Mouse (Mus musculus): ENCODE measurements around the gene Abhd14b. TPM values are rescaled to one million over a fixed set of nuclear protein-coding genes. Genes with fewer than 3 reads are reported as not detected.

Abhd14b gene
- polyA plus RNA-seq, 1 experiment from 2014 or later, result 25.6 TPM

DNA sequence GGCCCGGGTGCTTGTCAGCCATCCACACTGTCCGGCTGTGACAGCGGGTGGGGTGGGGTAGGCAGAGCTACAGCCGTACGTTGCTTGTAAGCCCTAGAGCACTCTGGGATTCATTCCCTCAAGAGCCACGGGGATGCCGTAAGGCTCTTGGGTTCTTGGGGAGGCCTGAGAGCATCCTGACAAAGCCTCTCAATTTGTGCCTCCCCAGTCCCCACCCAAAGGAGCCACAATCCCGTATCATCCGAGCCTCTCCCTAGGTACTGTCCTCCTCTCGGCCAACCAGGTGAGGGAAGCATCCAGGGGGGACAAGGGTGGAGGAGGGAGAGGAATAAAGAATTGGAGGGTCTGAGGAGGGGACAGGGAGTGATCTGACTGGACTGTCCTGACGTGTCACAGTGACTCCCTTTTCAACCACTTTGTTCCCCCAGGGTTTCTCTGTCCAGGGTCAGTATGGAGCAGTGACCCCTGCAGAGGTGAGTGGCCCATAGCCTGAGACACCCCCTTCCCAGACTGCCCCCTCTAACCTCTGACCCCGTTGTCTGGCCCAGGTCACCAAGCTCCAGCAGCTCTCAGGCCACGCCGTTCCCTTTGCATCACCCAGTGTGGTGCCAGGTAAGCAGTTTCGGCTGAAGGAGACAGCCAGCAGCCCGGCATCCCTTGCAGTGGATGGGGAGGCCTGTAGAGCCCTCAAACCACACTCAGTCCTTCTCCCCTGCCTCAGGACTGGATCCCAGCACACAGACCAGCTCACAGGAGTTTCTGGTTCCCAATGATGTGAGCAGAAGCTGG, 14.6 kb downstream of the Abhd14b start:
- no peak overlapping the region for H3K4me3 ChIP-seq (ENCODE audit: low read length)
- no peak overlapping the region for H3K27ac ChIP-seq (ENCODE audit: low read depth, low read length)
- ATAC-seq (ENCODE audit: low FRiP score, low TSS enrichment), result no peak
- no peak overlapping the region for H3K9ac ChIP-seq (ENCODE audit: low read depth, low read length)
- H3K4me1 ChIP-seq (ENCODE audit: control insufficient read depth, insufficient read depth, low read length), result peaks cover 33% of the 10 kb centered on the region
- WGBS, result 76% methylated on average over 16 of the region's 16 CpGs
- no peaks in the 10 kb centered on the region for H3K27me3 ChIP-seq (ENCODE audit: control insufficient read depth, insufficient read depth, low read length)
- H3K36me3 ChIP-seq (ENCODE audit: control insufficient read depth, insufficient read depth, low read length), result peaks cover 43% of the 10 kb centered on the region
- no peak overlapping the region for H3K4me2 ChIP-seq (replicated peaks; ENCODE audit: low read depth, low read length)
- H3K9me3 ChIP-seq (ENCODE audit: control insufficient read depth, low read length), result no peaks in the 10 kb centered on the region

DNA sequence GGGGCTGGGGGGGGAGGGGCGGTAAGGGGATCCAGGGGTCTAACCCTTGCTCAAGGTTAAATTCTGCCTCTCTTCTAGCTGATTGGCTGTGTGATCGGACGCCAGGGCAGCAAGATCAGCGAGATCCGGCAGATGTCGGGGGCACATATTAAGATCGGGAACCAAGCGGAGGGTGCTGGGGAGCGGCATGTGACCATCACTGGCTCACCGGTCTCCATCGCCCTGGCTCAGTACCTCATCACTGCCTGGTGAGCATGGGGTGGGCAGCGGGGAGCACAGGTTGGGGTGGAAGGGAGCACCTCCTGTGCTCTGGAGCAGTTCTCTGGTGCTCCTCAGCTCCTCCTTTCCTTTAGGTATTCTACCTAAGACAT, 15.2 kb downstream of the Abhd14b start:
- Histone ChIP-seq H3K27me3 (ENCODE audit: control insufficient read depth, insufficient read depth, low read length) (no peaks in the 10 kb centered on the region), H3K4me2 (replicated peaks; ENCODE audit: low read depth, low read length) (no peak overlapping the region), H3K9me3 (ENCODE audit: control insufficient read depth, low read length) (no peaks in the 10 kb centered on the region), H3K9ac (ENCODE audit: low read depth, low read length) (no peak overlapping the region), H3K4me1 (ENCODE audit: control insufficient read depth, insufficient read depth, low read length) (peaks cover 27% of the 10 kb centered on the region), H3K4me3 (ENCODE audit: low read length) (no peak overlapping the region), H3K27ac (ENCODE audit: low read depth, low read length) (no peak overlapping the region), H3K36me3 (ENCODE audit: control insufficient read depth, insufficient read depth, low read length) (peaks cover 43% of the 10 kb centered on the region)
- ATAC-seq (ENCODE audit: low FRiP score, low TSS enrichment), result no peak
- 91% methylated on average over 12 of the region's 12 CpGs for WGBS

DNA sequence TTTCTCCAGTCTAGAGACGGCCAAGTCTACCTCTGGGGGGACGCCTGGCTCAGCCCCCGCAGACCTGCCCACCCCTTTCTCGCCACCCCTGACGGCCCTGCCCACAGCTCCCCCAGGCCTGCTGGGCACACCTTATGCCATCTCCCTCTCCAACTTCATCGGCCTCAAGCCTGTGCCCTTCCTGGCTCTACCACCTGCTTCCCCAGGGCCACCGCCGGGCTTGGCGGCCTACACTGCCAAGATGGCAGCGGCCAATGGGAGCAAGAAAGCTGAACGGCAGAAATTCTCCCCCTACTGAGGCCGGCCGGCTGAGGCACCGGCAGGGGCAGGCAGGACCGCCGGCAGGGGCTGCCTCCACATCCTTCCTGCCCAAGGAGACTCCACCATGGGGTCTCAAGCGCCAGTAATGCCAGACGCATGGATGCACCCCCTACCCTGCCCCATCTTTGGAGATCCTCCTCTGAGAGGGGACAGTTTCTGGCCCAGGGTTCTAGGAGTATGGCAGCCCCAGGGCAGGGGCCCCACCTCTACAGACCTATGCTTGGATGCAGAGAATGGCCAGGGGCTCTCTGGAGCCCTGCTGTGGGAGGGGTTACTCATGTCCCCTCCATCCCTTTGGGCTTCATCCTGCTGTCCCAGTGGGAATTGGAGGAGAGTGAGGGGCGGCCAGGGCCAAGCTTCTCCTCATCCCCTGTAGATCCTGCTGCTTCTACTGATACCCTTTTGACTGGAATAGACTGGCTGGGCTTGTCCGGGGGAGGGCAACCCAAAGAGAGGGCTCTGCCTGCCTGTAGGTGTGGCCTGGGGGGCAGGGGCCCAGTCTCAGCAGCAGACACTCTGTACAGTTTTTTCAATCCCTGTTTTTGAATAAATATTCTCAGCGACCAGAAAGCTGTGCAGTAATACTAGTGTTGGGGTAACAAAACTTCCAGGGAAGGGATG, 16.1 kb downstream of the Abhd14b start:
- H3K4me1 ChIP-seq (ENCODE audit: control insufficient read depth, insufficient read depth, low read length), result peaks cover 20% of the 10 kb centered on the region
- H3K4me2 ChIP-seq (replicated peaks; ENCODE audit: low read depth, low read length), result no peak overlapping the region
- WGBS, result 84% methylated on average over 21 of the region's 21 CpGs
- ATAC-seq (ENCODE audit: low FRiP score, low TSS enrichment), result no peak
- no peak overlapping the region for H3K4me3 ChIP-seq (ENCODE audit: low read length)
- H3K36me3 ChIP-seq (ENCODE audit: control insufficient read depth, insufficient read depth, low read length), result peaks cover 39% of the 10 kb centered on the region
- H3K9ac ChIP-seq (ENCODE audit: low read depth, low read length), result no peak overlapping the region
- H3K27ac ChIP-seq (ENCODE audit: low read depth, low read length), result no peak overlapping the region
- no peaks in the 10 kb centered on the region for H3K9me3 ChIP-seq (ENCODE audit: control insufficient read depth, low read length)
- H3K27me3 ChIP-seq (ENCODE audit: control insufficient read depth, insufficient read depth, low read length), result no peaks in the 10 kb centered on the region

DNA sequence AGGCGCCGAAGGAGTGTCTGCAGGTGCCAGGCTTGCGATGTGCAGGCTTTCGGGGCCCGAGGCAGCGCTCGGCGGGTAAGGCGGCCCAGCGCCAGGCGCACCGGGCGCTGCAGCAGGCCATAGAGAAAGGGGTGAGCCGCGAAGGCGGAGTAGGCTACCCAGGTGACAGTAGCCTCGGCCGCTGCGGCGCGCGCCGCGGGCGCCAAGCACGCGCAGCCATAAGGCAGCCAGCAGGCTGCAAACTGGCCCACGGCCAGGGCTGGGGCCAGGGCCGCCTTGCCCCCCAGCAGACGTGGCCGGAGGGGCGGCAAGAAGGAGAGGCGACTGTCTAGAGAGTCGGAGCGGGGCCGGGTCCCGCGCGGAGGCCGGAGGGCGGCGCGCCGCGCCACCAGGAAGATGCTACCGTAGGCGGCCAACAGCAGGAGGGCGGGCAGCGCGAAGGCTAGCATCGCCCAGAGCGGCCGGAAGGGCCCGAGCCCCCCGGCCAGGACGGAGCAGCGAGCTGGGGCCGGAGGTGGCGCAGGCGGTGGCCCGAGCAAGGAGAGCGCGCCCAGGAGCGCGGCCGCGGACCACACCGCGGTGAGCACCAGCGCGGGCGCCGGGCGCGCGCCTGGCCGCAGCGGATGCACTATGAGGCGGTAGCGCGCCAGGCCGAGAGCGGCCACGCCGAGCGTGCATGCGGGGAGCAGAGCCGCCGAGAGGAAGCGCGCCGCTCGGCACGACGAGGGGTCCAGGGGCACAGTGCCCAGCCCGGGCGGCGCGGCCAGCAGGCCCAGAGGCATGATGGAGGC, 17.7 kb downstream of the Abhd14b start:
- 2% methylated on average over 67 of the region's 99 CpGs for WGBS
- peaks cover 18% of the 10 kb centered on the region for H3K4me1 ChIP-seq (ENCODE audit: control insufficient read depth, insufficient read depth, low read length)
- H3K27me3 ChIP-seq (ENCODE audit: control insufficient read depth, insufficient read depth, low read length), result no peaks in the 10 kb centered on the region

DNA sequence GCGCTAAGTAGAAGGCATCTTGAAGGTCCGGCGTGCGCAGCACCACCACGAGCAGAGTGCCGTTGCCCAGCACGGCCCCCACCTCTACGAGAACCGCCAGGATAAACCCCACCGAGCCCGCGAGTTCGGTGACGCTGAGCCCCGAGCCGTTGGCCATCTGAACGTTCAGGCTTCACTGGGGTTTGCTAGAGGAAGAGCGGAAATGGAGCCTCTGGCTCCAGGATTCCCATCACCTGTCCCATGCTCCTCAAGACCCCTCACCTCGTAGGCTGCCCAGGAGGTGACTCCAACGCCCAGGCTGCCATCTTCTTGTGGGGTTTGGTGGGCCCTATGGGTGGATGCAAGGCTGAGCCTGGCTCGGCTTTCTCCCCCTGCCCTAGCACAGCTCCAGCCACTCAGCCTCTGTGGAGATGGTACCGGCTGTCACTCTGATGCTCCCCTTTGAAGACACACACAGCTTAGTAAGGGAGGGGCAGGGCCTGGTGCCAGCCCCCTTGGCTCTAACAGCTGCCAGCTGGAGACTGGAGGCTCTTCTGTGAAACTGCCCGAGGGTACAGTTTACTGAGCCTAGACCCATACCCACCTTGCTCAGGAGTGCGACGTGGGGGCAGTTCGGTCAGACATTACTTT, 18.4 kb downstream of the Abhd14b start, which contains the start of gene Gpr62:
Gpr62 (minus strand) TSS at position 368 of the 630 bp plus-strand sequence.
- no peak for ATAC-seq (ENCODE audit: low FRiP score, low TSS enrichment)

More for the DNA sequence above, 17.7 kb downstream of the Abhd14b start:
- Histone ChIP-seq H3K4me3 (ENCODE audit: low read length) (peak overlapping the region; percentile 53), H3K36me3 (ENCODE audit: control insufficient read depth, insufficient read depth, low read length) (peaks cover 35% of the 10 kb centered on the region), H3K9me3 (ENCODE audit: control insufficient read depth, low read length) (no peaks in the 10 kb centered on the region), H3K9ac (ENCODE audit: low read depth, low read length) (peak overlapping the region; percentile 75), H3K27ac (ENCODE audit: low read depth, low read length) (peak overlapping the region; percentile 67), H3K4me2 (replicated peaks; ENCODE audit: low read depth, low read length) (peak overlapping the region; percentile 98)
- ATAC-seq (ENCODE audit: low FRiP score, low TSS enrichment), result peak; percentile 81

DNA sequence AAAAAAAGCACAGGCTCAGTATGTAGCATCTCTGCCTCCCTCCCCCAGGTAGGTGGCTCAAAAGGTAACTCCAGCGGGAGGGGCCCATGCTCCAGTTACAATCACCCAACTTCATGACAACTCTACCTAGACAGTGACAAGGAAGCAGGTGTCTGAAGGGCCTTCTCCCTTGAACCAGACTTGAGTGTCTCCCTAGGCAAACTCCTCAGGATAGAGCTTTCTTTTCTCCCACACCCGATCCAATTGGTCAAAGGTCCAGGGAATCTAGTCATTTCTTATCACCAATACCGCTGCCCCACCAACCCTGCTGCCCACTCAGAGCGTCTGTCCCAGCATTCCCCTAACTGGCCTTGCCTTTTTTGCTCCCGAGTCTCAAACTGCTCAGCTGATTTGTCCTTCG, 19.5 kb downstream of the Abhd14b start:
- no peak overlapping the region for H3K4me3 ChIP-seq (ENCODE audit: low read length)
- H3K9me3 ChIP-seq (ENCODE audit: control insufficient read depth, low read length), result no peaks in the 10 kb centered on the region
- no peak for ATAC-seq (ENCODE audit: low FRiP score, low TSS enrichment)
- H3K4me1 ChIP-seq (ENCODE audit: control insufficient read depth, insufficient read depth, low read length), result peaks cover 9% of the 10 kb centered on the region
- no peak overlapping the region for H3K27ac ChIP-seq (ENCODE audit: low read depth, low read length)
- H3K9ac ChIP-seq (ENCODE audit: low read depth, low read length), result no peak overlapping the region
- H3K36me3 ChIP-seq (ENCODE audit: control insufficient read depth, insufficient read depth, low read length), result peaks cover 19% of the 10 kb centered on the region
- WGBS, result 90% methylated on average over 6 of the region's 6 CpGs
- H3K4me2 ChIP-seq (replicated peaks; ENCODE audit: low read depth, low read length), result no peak overlapping the region
- no peaks in the 10 kb centered on the region for H3K27me3 ChIP-seq (ENCODE audit: control insufficient read depth, insufficient read depth, low read length)

More for the DNA sequence above, 18.4 kb downstream of the Abhd14b start, which contains the start of gene Gpr62:
- Histone ChIP-seq H3K4me2 (replicated peaks; ENCODE audit: low read depth, low read length) (peak within 1 kb of the TSS; percentile 98), H3K9ac (ENCODE audit: low read depth, low read length) (peak within 1 kb of the TSS; percentile 75), H3K9me3 (ENCODE audit: control insufficient read depth, low read length) (no peaks in the 10 kb centered on the region), H3K4me1 (ENCODE audit: control insufficient read depth, insufficient read depth, low read length) (peaks cover 11% of the 10 kb centered on the region), H3K27ac (ENCODE audit: low read depth, low read length) (peak within 1 kb of the TSS; percentile 67), H3K27me3 (ENCODE audit: control insufficient read depth, insufficient read depth, low read length) (no peaks in the 10 kb centered on the region), H3K4me3 (ENCODE audit: low read length) (peak within 1 kb of the TSS; percentile 53), H3K36me3 (ENCODE audit: control insufficient read depth, insufficient read depth, low read length) (peaks cover 28% of the 10 kb centered on the region)
- 25% methylated on average over 26 of the region's 26 CpGs for WGBS

DNA sequence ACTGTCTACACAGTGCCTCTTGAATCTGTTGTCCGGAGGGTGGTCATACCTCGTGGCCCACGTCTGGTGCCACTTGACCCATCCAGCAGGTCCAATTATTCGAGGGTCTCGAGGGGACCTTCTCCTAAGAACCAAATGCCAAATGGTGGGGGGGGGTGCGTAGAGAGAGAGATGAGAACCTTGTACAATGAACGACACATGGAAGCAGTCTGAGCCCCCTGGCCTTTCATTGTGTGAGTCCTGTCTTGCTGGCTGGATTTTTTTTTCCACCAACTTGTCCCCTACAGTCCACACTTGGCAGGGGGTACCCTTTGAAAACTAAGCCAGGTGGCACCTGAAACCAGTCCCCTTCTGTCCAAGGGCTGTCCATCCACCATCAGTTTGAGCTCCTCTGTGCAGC, 20.5 kb downstream of the Abhd14b start:
- H3K27ac ChIP-seq (ENCODE audit: low read depth, low read length), result no peak overlapping the region
- no peaks in the 10 kb centered on the region for H3K27me3 ChIP-seq (ENCODE audit: control insufficient read depth, insufficient read depth, low read length)
- no peak overlapping the region for H3K9ac ChIP-seq (ENCODE audit: low read depth, low read length)
- no peak overlapping the region for H3K4me2 ChIP-seq (replicated peaks; ENCODE audit: low read depth, low read length)
- H3K9me3 ChIP-seq (ENCODE audit: control insufficient read depth, low read length), result no peaks in the 10 kb centered on the region
- 80% methylated on average over 7 of the region's 7 CpGs for WGBS
- ATAC-seq (ENCODE audit: low FRiP score, low TSS enrichment), result no peak
- peaks cover 13% of the 10 kb centered on the region for H3K4me1 ChIP-seq (ENCODE audit: control insufficient read depth, insufficient read depth, low read length)
- peaks cover 10% of the 10 kb centered on the region for H3K36me3 ChIP-seq (ENCODE audit: control insufficient read depth, insufficient read depth, low read length)
- no peak overlapping the region for H3K4me3 ChIP-seq (ENCODE audit: low read length)

DNA sequence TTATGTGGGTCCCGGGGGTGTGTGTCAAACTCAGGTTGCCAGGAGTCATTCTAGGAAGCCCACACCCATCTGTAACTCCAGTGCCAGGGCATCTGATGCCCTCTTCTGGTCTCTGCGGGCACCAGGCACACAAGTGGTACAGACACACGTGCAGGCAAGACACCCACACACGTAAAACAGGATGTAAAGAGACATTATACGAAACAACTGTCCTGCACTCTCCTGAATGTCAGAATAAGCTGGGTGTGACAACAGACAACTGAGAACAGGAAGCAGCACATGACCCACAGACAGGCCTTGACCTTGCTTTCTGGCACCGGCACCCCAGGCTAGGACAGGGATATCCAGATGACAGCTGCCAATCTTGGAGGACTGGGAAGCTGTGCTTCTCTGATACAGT, 22.1 kb downstream of the Abhd14b start:
- no peak overlapping the region for H3K4me3 ChIP-seq (ENCODE audit: low read length)
- H3K27ac ChIP-seq (ENCODE audit: low read depth, low read length), result no peak overlapping the region
- peaks cover 13% of the 10 kb centered on the region for H3K4me1 ChIP-seq (ENCODE audit: control insufficient read depth, insufficient read depth, low read length)
- H3K36me3 ChIP-seq (ENCODE audit: control insufficient read depth, insufficient read depth, low read length), result no peaks in the 10 kb centered on the region
- H3K9ac ChIP-seq (ENCODE audit: low read depth, low read length), result 0 out of 2 replicates have a peak overlapping the region, but pooled peaks have one; percentile 9
- 62% methylated on average over 6 of the region's 6 CpGs for WGBS
- no peaks in the 10 kb centered on the region for H3K27me3 ChIP-seq (ENCODE audit: control insufficient read depth, insufficient read depth, low read length)
- H3K4me2 ChIP-seq (replicated peaks; ENCODE audit: low read depth, low read length), result no peak overlapping the region
- ATAC-seq (ENCODE audit: low FRiP score, low TSS enrichment), result no peak
- no peaks in the 10 kb centered on the region for H3K9me3 ChIP-seq (ENCODE audit: control insufficient read depth, low read length)
